19 mouse cellular contexts compared by ENCODE assay signal in genomic region chr17:4868861-4869260, GRCm38 (mm10).
DNase-seq lines count a peak whose midpoint lies in the region; ATAC-seq and TF ChIP-seq lines count a peak whose summit lies in the region.
"Had no signal": no experiment of that assay in that cellular context is flagged by ENCODE, and none has a peak within 500 bp of the region (broad histone marks: within the 10 kb centered on the region; RNA-seq: fewer than 3 reads in every experiment).

No protein-coding gene starts in this region.

- H3K4me1 ChIP-seq in lung, embryonic 16.5 days (replicated peaks; ENCODE audit: control insufficient read depth, insufficient read depth, low read length): peaks cover 10% of the 10 kb centered on the region
- H3K4me1 ChIP-seq: liver, embryonic 13.5 days had no signal

- H3K9ac ChIP-seq in lung, embryonic 16.5 days (ENCODE audit: low read length): no peak overlapping the region
- H3K9ac ChIP-seq: forebrain, postnatal 0 days; hindbrain, embryonic 12.5 days; kidney, embryonic 15.5 days; liver, embryonic 13.5 days; lung, embryonic 14.5 days had no signal

- ATAC-seq in lung, embryonic 16.5 days (ENCODE audit: low read depth): no peak
- ATAC-seq: forebrain, postnatal 0 days had no signal

- DNase-seq in gastrocnemius, adult 2 months: peak; percentile 31
- no peak for DNase-seq in gastrocnemius, adult 18-20 months (ENCODE audit: low spot score)
- no peak for DNase-seq in lung, postnatal 4 days
- DNase-seq in adrenal gland, postnatal 14 days: peak; percentile 76
- peak; percentile 47 for DNase-seq in large intestine, adult 2 months (ENCODE audit: low read depth, low spot score)
- DNase-seq in cerebellum, postnatal 4 days (ENCODE audit: low spot score in 2 of 2): no peak
- DNase-seq in embryo, embryonic 9.5 days (ENCODE audit: extremely low spot score): no peak
- DNase-seq: cerebellum, adult 9-11 months; forebrain, postnatal 0 days; kidney, adult 11 months; liver, embryonic 13.5 days; right cerebral cortex, postnatal 4 days; thymus, postnatal 14 days had no signal

- no peaks in the 10 kb centered on the region for H3K9me3 ChIP-seq in lung, embryonic 16.5 days (ENCODE audit: control insufficient read depth, low read length)
- H3K9me3 ChIP-seq: heart, embryonic 10.5 days; hindbrain, embryonic 12.5 days; kidney, embryonic 15.5 days; liver, embryonic 13.5 days; midbrain, embryonic 10.5 days had no signal

- peak overlapping the region; percentile 15; the same call in 1 of the 2 replicates for H3K4me3 ChIP-seq in gastrocnemius, adult 2 months
- H3K4me3 ChIP-seq in lung, embryonic 16.5 days (ENCODE audit: low read length): no peak overlapping the region
- H3K4me3 ChIP-seq: heart, embryonic 10.5 days; hindbrain, embryonic 12.5 days; kidney, embryonic 15.5 days; liver, embryonic 13.5 days; midbrain, embryonic 10.5 days had no signal

- WGBS in lung, embryonic 16.5 days: 77% methylated on average over 5 of the region's 5 CpGs
- 34% methylated on average over 5 of the region's 5 CpGs for WGBS in large intestine, adult 2 months

- H3K4me2 ChIP-seq in lung, embryonic 16.5 days (ENCODE audit: low read depth, low read length): no peak overlapping the region
- H3K4me2 ChIP-seq: hindbrain, embryonic 12.5 days; kidney, embryonic 15.5 days; liver, embryonic 13.5 days; lung, embryonic 14.5 days had no signal

- H3K36me3 ChIP-seq in lung, embryonic 16.5 days (ENCODE audit: control insufficient read depth, insufficient read depth, low read length): no peaks in the 10 kb centered on the region
- H3K36me3 ChIP-seq: heart, embryonic 10.5 days; hindbrain, embryonic 12.5 days; kidney, embryonic 15.5 days; liver, embryonic 13.5 days; midbrain, embryonic 10.5 days had no signal

- intact Hi-C loops in gastrocnemius, adult 2 months (cut with DNase I): loop anchor here (5.0 kb wide), 2 partner anchors 77 to 92 kb away; no protein-coding TSS in a partner anchor

- H3K27ac ChIP-seq in gastrocnemius, adult 2 months: peak overlapping the region; percentile 64
- H3K27ac ChIP-seq in lung, embryonic 16.5 days (ENCODE audit: low read length): peak overlapping the region; percentile 36; the same call in 1 of the 2 replicates
- H3K27ac ChIP-seq: heart, embryonic 10.5 days; hindbrain, embryonic 12.5 days; kidney, embryonic 15.5 days; liver, embryonic 13.5 days; midbrain, embryonic 10.5 days had no signal

- TF ChIP-seq CTCF in gastrocnemius, adult 2 months (IDR thresholded peaks at IDR 0.05): no peak

- H3K27me3 ChIP-seq in lung, embryonic 16.5 days (ENCODE audit: control insufficient read depth, insufficient read depth, low read depth, low read length): no peaks in the 10 kb centered on the region
- H3K27me3 ChIP-seq: hindbrain, embryonic 12.5 days; kidney, embryonic 15.5 days; liver, embryonic 13.5 days had no signal

Comparison
In these comparisons a context has a peak if more than half of its experiments do, and no peak if none do; other contexts are left out.
1. DNase-seq: peak in gastrocnemius, adult 2 months (single experiment), adrenal gland, postnatal 14 days (single experiment) and large intestine, adult 2 months (single experiment); none in gastrocnemius, adult 18-20 months (single experiment), lung, postnatal 4 days (0 of 2), cerebellum, postnatal 4 days (0 of 2) and embryo, embryonic 9.5 days (single experiment).